8 mouse cellular contexts compared by ENCODE assay signal in the genomic region with DNA sequence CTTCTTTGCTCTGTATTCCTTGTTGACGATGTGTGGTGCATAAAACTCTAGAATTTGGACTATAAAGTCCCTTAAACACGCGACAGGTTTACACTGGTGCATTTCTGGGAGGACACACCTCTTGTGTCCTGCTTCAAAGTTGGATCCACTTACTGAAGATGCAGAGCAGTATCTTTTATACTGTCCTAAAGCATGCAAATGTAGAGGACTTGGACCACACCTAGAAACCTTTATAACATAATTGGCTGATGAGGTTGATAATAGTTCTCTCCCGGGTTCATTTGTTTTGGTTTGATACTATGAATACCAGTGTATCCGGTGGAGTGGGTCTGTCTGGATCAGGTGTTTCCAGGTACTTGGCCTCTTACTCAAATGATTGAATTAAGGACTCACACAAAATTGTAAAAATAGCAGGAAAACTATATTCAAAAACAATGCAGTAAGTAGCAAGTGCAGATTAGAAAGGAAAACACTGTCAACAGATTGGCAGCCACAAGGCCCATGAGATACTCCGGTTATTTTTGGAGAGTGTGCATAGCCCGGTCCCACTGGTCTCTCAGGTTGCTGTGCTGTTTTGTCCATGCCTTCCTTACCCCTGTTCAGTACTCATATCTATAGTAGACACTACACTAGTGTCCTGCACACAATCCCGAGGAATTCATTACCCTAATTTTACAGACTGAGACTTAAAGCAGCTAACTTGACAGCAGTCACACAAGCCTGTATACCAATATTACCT. TPM values are rescaled to one million over a fixed set of nuclear protein-coding genes. Genes with fewer than 3 reads are reported as not detected.
DNase-seq lines count a peak whose midpoint lies in the region; ATAC-seq and TF ChIP-seq lines count a peak whose summit lies in the region.

No protein-coding gene starts in this region.

- no peaks in the 10 kb centered on the region for H3K4me1 ChIP-seq in lung, embryonic 14.5 days (ENCODE audit: insufficient read depth)
- H3K4me1 ChIP-seq in embryonic facial prominence, embryonic 12.5 days = peaks cover 12% of the 10 kb centered on the region
- H3K4me1 ChIP-seq in intestine, embryonic 16.5 days (ENCODE audit: control insufficient read depth, insufficient read depth, low read length) = peaks cover 12% of the 10 kb centered on the region
- peaks cover 12% of the 10 kb centered on the region for H3K4me1 ChIP-seq in neural tube, embryonic 14.5 days (ENCODE audit: control insufficient read depth, insufficient read depth, low read length)

- TF ChIP-seq CTCF in lung, embryonic 14.5 days (IDR thresholded peaks at IDR 0.05; ENCODE audit: low read depth) = no peak

- peaks cover 6% of the 10 kb centered on the region; the same call in 1 of the 2 replicates for H3K9me3 ChIP-seq in lung, embryonic 14.5 days (ENCODE audit: low read depth, low read length)
- H3K9me3 ChIP-seq in embryonic facial prominence, embryonic 12.5 days = peaks cover 4% of the 10 kb centered on the region; the same call in 1 of the 2 replicates
- 0 out of 2 replicates have a peak, but pooled peaks cover 3% of the 10 kb centered on the region for H3K9me3 ChIP-seq in intestine, embryonic 16.5 days (ENCODE audit: control insufficient read depth, low read length)
- H3K9me3 ChIP-seq in neural tube, embryonic 14.5 days (ENCODE audit: control insufficient read depth, low read length) = no peaks in the 10 kb centered on the region

- intact Hi-C loops in left cerebral cortex, postnatal 36 days (cut with DNase I) = loop anchor here (2.0 kb wide), 1 partner anchor 52 kb away; the partner anchor contains the start of gene Clpx

- WGBS in lung, embryonic 14.5 days = 39% methylated on average over 8 of the region's 8 CpGs
- 43% methylated on average over 8 of the region's 8 CpGs for WGBS in embryonic facial prominence, embryonic 12.5 days
- 36% methylated on average over 8 of the region's 8 CpGs for WGBS in intestine, embryonic 16.5 days
- 49% methylated on average over 8 of the region's 8 CpGs for WGBS in neural tube, embryonic 14.5 days

- H3K4me2 ChIP-seq in lung, embryonic 14.5 days = peak overlapping the region; percentile 87
- peak overlapping the region; percentile 89 for H3K4me2 ChIP-seq in embryonic facial prominence, embryonic 12.5 days (replicated peaks)
- H3K4me2 ChIP-seq in intestine, embryonic 16.5 days (ENCODE audit: low read depth, low read length) = peak overlapping the region; percentile 75
- H3K4me2 ChIP-seq in neural tube, embryonic 14.5 days (ENCODE audit: low read depth, low read length) = peak overlapping the region; percentile 92

- no peak for ATAC-seq in lung, embryonic 14.5 days (ENCODE audit: insufficient read depth)
- ATAC-seq in embryonic facial prominence, embryonic 12.5 days (ENCODE audit: insufficient number of reproducible peaks, insufficient read depth, low FRiP score, low TSS enrichment) = no peak
- peak; percentile 29 for ATAC-seq in intestine, embryonic 16.5 days
- ATAC-seq in neural tube, embryonic 14.5 days (ENCODE audit: low read depth) = no peak

- H3K27ac ChIP-seq in lung, embryonic 14.5 days (ENCODE audit: low read depth) = peak overlapping the region; percentile 94; the same call in 1 of the 2 replicates
- H3K27ac ChIP-seq in embryonic facial prominence, embryonic 12.5 days = peak overlapping the region; percentile 93; the same call in 1 of the 2 replicates
- H3K27ac ChIP-seq in intestine, embryonic 16.5 days (ENCODE audit: low read length) = peak overlapping the region; percentile 98
- no peak overlapping the region for H3K27ac ChIP-seq in neural tube, embryonic 14.5 days (ENCODE audit: low read depth, low read length)

- peak overlapping the region; percentile 98 for H3K4me3 ChIP-seq in lung, embryonic 14.5 days (ENCODE audit: low read depth, low read length)
- H3K4me3 ChIP-seq in embryonic facial prominence, embryonic 12.5 days = peak overlapping the region; percentile 100
- H3K4me3 ChIP-seq in intestine, embryonic 16.5 days (ENCODE audit: low read length) = peak overlapping the region; percentile 100
- peak overlapping the region; percentile 98 for H3K4me3 ChIP-seq in neural tube, embryonic 14.5 days (ENCODE audit: low read depth, low read length)

- DNase-seq in lung, embryonic 14.5 days = no peak
- no peak for DNase-seq in lung, postnatal 14 days
- DNase-seq in left cerebral cortex, postnatal 36 days (ENCODE audit: low spot score in 2 of 2) = no peak
- DNase-seq in adrenal gland, postnatal 4 days (ENCODE audit: low spot score in 2 of 2) = no peak
- DNase-seq in frontal cortex, postnatal 25 days (ENCODE audit: low spot score in 2 of 2) = no peak

- H3K27me3 ChIP-seq in lung, embryonic 14.5 days (ENCODE audit: insufficient read depth, low read length) = no peaks in the 10 kb centered on the region
- no peaks in the 10 kb centered on the region for H3K27me3 ChIP-seq in embryonic facial prominence, embryonic 12.5 days
- H3K27me3 ChIP-seq in intestine, embryonic 16.5 days (replicated peaks; ENCODE audit: control insufficient read depth, insufficient read depth, low read length) = no peaks in the 10 kb centered on the region
- H3K27me3 ChIP-seq in neural tube, embryonic 14.5 days (ENCODE audit: control insufficient read depth, insufficient read depth, low read length) = no peaks in the 10 kb centered on the region; the same call in 1 of the 2 replicates

- peak overlapping the region; percentile 95 for H3K9ac ChIP-seq in lung, embryonic 14.5 days
- H3K9ac ChIP-seq in embryonic facial prominence, embryonic 12.5 days = peak overlapping the region; percentile 99
- peak overlapping the region; percentile 99 for H3K9ac ChIP-seq in intestine, embryonic 16.5 days (ENCODE audit: low read depth, low read length)
- peak overlapping the region; percentile 95 for H3K9ac ChIP-seq in neural tube, embryonic 14.5 days (replicated peaks; ENCODE audit: low read depth, low read length)

- H3K36me3 ChIP-seq in lung, embryonic 14.5 days (ENCODE audit: insufficient read depth) = no peaks in the 10 kb centered on the region
- no peaks in the 10 kb centered on the region for H3K36me3 ChIP-seq in embryonic facial prominence, embryonic 12.5 days
- no peaks in the 10 kb centered on the region for H3K36me3 ChIP-seq in intestine, embryonic 16.5 days (ENCODE audit: control insufficient read depth, insufficient read depth, low read length)
- H3K36me3 ChIP-seq in neural tube, embryonic 14.5 days (ENCODE audit: control insufficient read depth, insufficient read depth, low read length) = no peaks in the 10 kb centered on the region

RNA-seq across cellular contexts. Expression of gene Pdcd7, which starts 1.4 kb away (rescaled TPM):
- 14.5 and 14.8 TPM in 2 replicates for polyA plus RNA-seq in lung, embryonic 14.5 days (2014; fragmentation: Nextera tagmentation; extraction: Ambion mirVana)
- polyA plus RNA-seq in embryonic facial prominence, embryonic 12.5 days (2016; fragmentation: Nextera tagmentation; extraction: Ambion mirVana) = 17.1 and 17.8 TPM in 2 replicates
- polyA plus RNA-seq in intestine, embryonic 16.5 days (2015; fragmentation: Nextera tagmentation; extraction: Ambion mirVana) = 3.4 and 3.5 TPM in 2 replicates
- polyA plus RNA-seq in neural tube, embryonic 14.5 days (2014; fragmentation: Nextera tagmentation; extraction: Ambion mirVana) = 12.3 and 12.5 TPM in 2 replicates
- 10 to 100 TPM; 26.8 to 33.3 TPM for total RNA-seq in left cerebral cortex, postnatal 36 days (2021)
- 10 to 100 TPM; 22.2 to 23.8 TPM for total RNA-seq in adrenal gland, postnatal 4 days (2021)

RNA-seq across cellular contexts. Expression of gene Ubap1l, which starts 13.6 kb away (rescaled TPM):
- 0.24 and 0.61 TPM in 2 replicates for polyA plus RNA-seq in lung, embryonic 14.5 days (2014; fragmentation: Nextera tagmentation; extraction: Ambion mirVana)
- polyA plus RNA-seq in embryonic facial prominence, embryonic 12.5 days (2016; fragmentation: Nextera tagmentation; extraction: Ambion mirVana) = 0.31 and 0.38 TPM in 2 replicates
- 0.16 and 0.18 TPM in 2 replicates for polyA plus RNA-seq in intestine, embryonic 16.5 days (2015; fragmentation: Nextera tagmentation; extraction: Ambion mirVana)
- 3.7 and 7.2 TPM in 2 replicates for polyA plus RNA-seq in neural tube, embryonic 14.5 days (2014; fragmentation: Nextera tagmentation; extraction: Ambion mirVana)
- 1 to 10 TPM; 1.3 to 4.5 TPM for total RNA-seq in left cerebral cortex, postnatal 36 days (2021)
- total RNA-seq in adrenal gland, postnatal 4 days (2021) = under 1 TPM; 0.67 to 0.68 TPM

RNA-seq across cellular contexts. Expression of gene Kbtbd13, which starts 44.2 kb away (rescaled TPM):
- 4.2 and 4.5 TPM in 2 replicates for polyA plus RNA-seq in lung, embryonic 14.5 days (2014; fragmentation: Nextera tagmentation; extraction: Ambion mirVana)
- polyA plus RNA-seq in embryonic facial prominence, embryonic 12.5 days (2016; fragmentation: Nextera tagmentation; extraction: Ambion mirVana) = 1.4 and 1.6 TPM in 2 replicates
- 2.5 and 3.4 TPM in 2 replicates for polyA plus RNA-seq in intestine, embryonic 16.5 days (2015; fragmentation: Nextera tagmentation; extraction: Ambion mirVana)
- polyA plus RNA-seq in neural tube, embryonic 14.5 days (2014; fragmentation: Nextera tagmentation; extraction: Ambion mirVana) = 0.31 and 0.63 TPM in 2 replicates
- under 1 TPM; 0.17 to 0.18 TPM for total RNA-seq in left cerebral cortex, postnatal 36 days (2021)
- 1 to 10 TPM in 1 of 2 experiments, under 1 TPM in 1; 0.99 to 1.0 TPM for total RNA-seq in adrenal gland, postnatal 4 days (2021)

RNA-seq across cellular contexts. Expression of gene Rasl12, which starts 51.0 kb away (rescaled TPM):
- polyA plus RNA-seq in lung, embryonic 14.5 days (2014; fragmentation: Nextera tagmentation; extraction: Ambion mirVana) = 48.8 TPM in 2 replicates
- 11.7 and 11.9 TPM in 2 replicates for polyA plus RNA-seq in embryonic facial prominence, embryonic 12.5 days (2016; fragmentation: Nextera tagmentation; extraction: Ambion mirVana)
- 5.0 and 5.5 TPM in 2 replicates for polyA plus RNA-seq in intestine, embryonic 16.5 days (2015; fragmentation: Nextera tagmentation; extraction: Ambion mirVana)
- 5.6 and 8.2 TPM in 2 replicates for polyA plus RNA-seq in neural tube, embryonic 14.5 days (2014; fragmentation: Nextera tagmentation; extraction: Ambion mirVana)
- total RNA-seq in left cerebral cortex, postnatal 36 days (2021) = 1 to 10 TPM; 3.4 to 3.5 TPM
- 10 to 100 TPM; 12.3 to 13.7 TPM for total RNA-seq in adrenal gland, postnatal 4 days (2021)

RNA-seq across cellular contexts. Expression of gene Clpx, which starts 53.2 kb away (rescaled TPM):
- 44.7 and 53.0 TPM in 2 replicates for polyA plus RNA-seq in lung, embryonic 14.5 days (2014; fragmentation: Nextera tagmentation; extraction: Ambion mirVana)
- polyA plus RNA-seq in embryonic facial prominence, embryonic 12.5 days (2016; fragmentation: Nextera tagmentation; extraction: Ambion mirVana) = 56.5 and 59.1 TPM in 2 replicates
- polyA plus RNA-seq in intestine, embryonic 16.5 days (2015; fragmentation: Nextera tagmentation; extraction: Ambion mirVana) = 46.6 and 49.7 TPM in 2 replicates
- 40.5 and 43.1 TPM in 2 replicates for polyA plus RNA-seq in neural tube, embryonic 14.5 days (2014; fragmentation: Nextera tagmentation; extraction: Ambion mirVana)
- 10 to 100 TPM; 27.0 to 33.2 TPM for total RNA-seq in left cerebral cortex, postnatal 36 days (2021)
- total RNA-seq in adrenal gland, postnatal 4 days (2021) = 10 to 100 TPM; 72.0 to 81.7 TPM
